Mouse (Mus musculus): ENCODE measurements around the gene Spsb4. TPM values are rescaled to one million over a fixed set of nuclear protein-coding genes. Genes with fewer than 3 reads are reported as not detected.

Gene Spsb4
- total RNA-seq (2023): not detected

DNA sequence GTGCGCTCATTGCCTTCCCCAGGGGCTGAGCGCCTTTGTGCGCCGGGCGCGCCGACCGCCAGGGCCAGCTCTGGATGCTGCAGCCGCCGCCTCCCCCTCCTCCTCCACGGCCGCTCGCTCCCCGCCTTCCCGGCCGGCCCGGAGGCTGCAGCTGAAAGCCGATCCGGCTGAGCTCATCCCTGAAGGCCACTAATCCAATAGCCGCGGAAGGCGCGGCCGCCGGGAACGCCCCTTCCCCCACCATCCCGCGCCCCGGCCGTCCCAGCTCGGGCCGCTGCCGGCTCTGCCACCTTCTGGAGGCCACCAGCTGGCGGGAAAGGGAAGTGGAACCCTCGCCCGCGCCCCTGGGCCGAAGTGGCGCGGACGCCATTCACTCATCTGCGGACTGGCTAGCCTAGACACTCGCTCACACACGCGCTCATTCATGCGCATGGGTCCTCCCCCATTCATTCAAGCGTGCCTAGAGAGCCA, at the start of gene Spsb4:
Gene Spsb4 (minus strand): TSS at position 167 of the 471 bp plus-strand sequence.

Other genes with a start within 250 kb of the Spsb4 start
- gene Pxylp1, start 126.2 kb downstream of the Spsb4 start, total RNA-seq (2023): 27.8 TPM
- 142 TPM for gene Slc25a36, start 92.3 kb upstream of the Spsb4 start, total RNA-seq (2023)